Mouse (Mus musculus): Measurements from ENCODE around the gene Eif3j1.
"Not testable (repeated sequence)": the region's sequence is repeated elsewhere in the genome, so short reads cannot be mapped to it uniquely, and the experiment has no call there.

Eif3j1 gene

DNA sequence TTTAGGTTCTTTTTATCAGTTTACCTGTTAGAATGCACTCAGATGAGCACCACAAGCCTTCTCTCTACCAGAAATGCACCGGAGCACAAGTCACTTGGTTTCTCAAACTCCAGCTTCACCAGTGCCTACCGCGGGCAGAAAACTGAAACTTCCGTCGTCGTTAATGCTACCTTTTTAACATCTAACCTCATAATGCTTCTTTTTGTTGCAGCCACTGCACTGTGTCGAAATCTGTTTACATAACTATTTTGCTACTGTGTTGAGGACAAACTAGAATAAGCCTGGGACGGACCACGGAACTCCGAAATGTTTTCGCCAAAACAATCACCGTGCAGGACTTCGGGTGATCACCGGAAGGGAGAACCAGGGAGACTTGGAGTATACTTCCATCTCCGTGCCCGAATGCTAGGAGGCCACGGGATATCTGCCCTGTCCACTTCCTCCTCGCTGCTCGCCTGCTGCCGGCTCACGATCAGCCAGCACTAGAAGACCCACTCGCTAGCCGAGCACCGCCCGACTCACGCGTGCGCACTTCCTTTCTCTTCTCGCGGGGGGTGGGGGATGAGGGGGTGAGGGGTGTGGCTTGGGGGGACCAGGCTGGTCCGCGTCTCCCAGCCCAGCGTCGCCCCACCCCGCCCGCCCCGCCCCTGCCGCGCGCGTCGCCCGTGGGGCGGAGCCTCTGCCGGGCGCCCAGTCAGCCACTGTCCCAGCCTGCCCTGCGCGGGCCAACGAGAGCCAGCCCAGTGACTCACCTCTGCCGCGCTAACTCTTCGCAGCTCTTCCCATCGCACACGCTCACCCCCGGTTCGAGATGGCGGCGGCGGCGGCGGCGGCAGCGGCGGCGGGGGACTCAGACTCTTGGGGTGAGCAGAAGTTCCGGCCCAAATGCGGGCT, at the start of gene Eif3j1:
TSS of gene Eif3j1 (plus strand) at position 685 of the 894 bp plus-strand sequence.
- DNase-seq, result peak; percentile 81 to 87

DNA sequence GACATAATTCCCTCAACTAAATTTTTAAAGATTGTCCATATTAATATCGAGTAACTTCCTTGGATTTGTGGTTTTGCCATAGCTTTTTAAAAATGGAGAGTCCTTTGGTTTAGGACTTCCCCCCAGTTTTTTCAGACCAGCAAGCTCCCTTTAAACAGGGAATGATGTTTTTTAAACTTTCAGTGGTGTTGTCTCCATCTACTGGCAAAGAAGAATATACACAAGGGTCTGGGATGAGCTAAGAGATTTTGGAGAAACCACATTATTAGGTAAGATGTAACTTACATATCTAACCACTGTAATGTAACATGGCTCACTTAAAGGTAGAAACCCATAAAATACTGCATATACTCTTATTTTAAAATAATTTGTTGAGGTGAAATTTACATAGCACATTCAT, 32.6 kb upstream of the Eif3j1 start:
- DNase-seq, result no peak

DNA sequence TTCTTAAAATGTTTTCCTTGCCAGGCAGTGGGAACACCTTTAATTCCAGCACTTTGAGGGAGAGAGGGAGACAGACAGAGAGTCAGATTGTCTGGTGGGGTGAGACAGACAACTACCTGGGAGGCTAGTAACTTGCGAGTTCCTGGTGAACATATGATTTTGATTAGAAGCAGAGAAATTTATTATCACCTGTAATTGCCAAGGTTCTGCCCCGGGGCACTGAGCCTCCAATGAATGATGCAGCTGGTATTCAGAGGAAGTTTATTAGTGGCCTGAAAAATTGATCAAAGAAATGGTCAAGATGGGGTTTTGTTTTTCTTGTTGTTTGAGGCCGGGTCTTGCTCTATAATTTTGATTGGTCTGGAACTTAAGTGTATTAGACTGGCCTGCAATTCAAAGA, 19.5 kb upstream of the Eif3j1 start:
- no peak for DNase-seq

DNA sequence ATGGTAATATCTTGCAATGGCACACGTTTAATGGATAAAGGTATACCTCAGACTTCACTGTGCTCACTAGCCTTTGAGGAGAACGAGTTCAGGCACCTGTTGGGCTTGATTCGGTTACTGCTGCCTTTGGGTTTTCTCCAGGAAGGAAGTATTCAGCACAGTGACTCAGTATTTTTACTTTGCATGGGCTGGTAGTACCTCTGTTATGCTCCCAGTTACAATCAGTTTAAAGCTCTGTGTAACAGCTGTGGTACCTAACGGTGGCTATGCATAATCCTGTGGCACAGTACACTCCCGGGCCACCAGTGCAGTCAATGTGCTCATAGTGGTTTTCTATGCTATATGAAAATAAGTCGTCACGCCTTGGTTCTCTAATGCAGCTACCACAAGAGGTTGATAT, 16.9 kb upstream of the Eif3j1 start:
- DNase-seq, result no peak

DNA sequence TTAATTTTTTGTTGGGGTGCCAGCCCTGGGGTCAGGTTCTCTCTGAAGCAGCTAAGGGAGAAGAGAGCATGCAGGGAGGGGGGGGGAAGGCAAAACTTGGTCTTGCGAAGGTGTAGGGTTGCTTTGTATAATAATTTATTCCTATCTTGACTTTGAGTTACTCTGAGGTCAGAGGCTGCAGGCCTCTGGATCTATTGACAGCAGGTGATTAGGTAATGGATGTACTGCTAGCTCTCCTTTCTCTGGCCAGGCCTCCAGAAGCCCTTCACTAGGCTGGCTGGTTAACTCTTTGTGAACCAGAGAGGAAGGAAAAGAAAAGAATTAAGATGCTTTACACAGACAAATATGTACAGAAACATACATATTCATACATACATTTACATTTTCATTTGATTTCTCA, 9.6 kb upstream of the Eif3j1 start:
- DNase-seq, result no peak

DNA sequence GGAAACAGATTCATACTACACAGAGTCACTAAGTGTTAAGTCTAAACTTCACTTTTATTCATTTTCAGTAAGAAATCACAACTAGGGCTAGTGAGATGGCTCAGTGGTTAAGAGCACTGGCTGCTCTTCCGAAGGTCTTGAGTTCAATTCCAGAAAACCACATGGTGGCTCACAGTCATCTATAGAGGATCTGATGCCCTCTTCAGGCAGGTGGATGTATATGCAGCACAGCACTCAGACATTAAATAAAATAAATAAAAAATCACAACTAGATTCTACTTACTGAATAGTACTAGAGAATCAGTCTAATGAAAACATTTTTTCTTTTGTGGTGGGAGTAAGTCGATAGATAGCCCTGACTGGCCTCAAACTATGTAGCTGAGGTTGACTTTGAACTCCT, 6.1 kb upstream of the Eif3j1 start:
- no peak for DNase-seq

DNA sequence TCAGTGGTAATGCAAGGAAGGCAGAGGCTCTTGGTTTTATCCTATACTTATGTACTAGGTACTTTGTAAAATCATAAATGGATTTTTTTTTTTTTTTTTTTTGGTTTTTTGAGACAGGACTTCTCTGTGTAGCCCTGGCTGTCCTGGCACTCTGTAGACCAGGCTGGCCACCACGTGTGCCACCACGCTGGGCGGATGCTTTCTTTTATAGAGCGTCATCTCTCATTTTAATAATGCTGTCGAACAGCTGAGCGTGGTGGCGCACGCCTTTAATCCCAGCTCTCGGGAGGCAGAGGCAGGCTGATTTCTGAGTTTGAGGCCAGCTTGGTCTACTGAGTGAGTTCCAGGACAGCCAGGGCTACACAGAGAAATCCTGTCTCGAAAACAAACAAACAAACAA, 1.3 kb upstream of the Eif3j1 start:
- DNase-seq, result peak in 1 of 2 experiments; percentile 9

DNA sequence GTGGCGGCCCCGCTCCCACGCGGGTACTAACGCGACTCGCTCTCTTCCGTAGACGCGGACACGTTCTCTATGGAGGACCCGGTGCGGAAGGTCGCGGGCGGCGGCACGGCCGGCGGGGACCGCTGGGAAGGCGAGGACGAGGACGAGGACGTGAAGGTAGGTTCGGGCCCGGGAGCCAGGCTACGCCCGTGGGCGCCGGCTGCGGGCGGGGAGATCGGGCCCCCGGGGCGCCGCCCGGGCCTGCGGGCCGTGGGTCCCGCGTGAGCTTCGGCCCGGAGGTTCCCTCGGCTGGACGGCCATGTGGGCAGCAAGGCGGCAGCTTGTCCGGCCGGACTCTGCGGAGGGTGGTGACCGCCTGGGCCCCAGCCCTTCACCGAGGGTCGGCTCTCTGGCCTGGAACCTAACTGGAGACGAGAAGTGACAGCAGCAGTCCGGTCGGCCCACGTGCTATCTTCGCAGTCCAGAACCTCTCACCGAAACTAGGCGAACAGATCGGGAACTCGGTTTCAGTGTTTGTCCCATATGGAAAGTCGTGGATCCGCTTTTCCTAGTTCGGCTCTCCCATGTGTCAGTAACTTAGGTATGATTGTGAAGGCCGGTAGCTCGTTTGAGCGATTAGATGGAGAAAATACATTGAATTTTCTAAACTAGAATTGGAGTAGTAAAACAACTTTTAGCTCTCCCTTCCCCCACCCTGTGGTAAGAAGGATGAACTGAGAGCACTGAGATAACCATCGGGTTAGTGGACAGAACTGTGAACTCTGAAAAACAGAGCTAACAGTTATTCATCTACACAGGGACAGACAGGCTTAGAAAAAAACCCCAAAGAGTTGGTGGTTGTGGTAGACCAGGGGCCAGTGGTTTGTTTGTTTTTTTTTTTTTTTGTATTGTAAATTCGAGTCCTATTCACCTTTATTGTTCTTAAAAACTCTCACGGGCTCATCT, 682 bp downstream of the Eif3j1 start:
- peak; percentile 29 to 40 for DNase-seq

DNA sequence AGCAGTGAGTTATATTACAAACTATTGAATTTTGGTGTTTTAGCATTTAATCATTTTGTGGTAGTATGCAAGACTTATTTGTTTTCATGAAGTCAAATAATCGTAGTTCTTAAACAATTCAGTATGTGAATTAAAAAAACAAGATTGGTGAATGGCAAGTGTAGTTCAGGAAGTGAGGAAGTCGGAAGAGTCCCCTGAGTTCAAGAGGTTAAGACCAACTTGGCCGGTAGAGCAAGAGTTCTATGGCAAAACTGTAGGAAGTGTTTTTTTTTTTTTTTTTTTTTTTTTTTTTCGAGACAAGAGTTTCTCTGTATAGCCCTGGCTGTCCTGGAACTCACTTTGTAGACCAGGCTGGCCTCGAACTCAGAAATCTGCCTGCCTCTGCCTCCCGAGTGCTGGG, 3.6 kb downstream of the Eif3j1 start:
- no peak for DNase-seq

DNA sequence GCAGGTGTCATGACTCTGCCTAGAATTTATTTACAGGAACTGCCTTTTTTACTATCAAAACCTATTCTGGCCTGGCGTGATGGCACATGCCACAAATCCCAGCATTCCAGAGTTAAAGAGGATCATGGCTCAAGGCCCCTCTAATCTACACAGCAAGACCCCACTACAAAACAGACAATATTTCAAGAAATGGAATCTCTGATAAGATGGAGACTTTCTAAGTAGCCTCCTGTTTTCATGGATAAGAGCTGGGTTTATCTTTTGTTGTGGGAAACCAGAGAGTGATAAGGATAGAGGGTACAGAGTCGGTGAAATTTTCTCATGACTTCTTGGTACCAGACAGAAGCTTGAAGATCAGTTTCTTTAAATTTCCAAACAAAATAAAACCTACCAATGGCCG, 7.7 kb downstream of the Eif3j1 start:
- DNase-seq, result no peak

DNA sequence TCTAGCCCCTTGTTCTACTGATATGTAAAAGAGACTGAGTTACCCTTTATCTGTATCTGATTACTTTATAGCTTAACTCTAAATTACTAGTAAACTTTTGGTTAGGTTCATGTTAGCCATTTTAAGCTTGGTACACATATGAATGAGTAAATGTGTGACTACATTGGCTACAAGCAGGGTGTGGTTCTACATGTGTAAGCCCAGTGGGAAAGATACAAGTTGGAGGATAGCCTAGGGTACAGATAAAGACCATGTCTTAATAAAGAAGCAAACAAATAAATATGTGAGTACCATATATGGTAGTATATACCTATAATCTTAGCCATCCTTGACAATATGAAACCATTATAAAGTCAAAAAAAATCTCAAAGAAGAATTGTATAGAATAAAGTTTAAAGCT, 15.6 kb downstream of the Eif3j1 start:
- DNase-seq, result no peak

DNA sequence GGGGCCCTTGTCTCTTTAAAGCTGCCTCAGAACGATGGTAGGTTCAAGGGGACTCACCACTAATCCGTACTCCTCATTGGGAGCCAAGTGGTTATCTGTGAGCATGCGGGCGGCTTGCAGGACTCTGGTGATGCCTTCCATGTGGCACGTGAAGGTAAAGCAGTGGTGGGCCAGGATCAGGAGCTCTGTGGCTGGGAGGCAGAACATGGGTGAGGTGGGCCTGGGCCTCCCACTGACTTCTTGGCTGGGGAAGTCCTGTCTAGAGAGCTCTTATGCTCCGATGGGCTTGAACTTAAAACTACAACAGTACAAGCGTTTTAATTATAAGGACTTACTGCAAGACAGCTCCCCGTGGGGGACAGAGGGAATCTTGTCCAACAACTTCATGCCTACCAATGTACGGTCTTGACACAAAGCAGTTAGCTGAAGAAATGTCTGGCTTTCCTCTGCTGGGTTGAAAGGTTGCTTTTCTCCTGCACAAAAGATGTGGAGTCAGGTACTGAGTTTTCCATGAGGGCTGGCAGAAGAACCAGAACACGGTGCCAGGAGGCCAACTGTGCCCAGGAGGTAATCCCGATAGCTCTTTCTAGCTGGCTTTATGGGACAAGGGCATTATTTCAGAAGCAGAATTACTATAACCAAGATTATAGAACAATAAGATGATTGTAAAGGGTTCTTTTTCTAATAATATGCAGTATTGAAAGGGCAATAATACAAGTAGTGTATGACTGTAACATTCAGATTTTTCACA, 31.2 kb downstream of the Eif3j1 start:
- no peak for DNase-seq

DNA sequence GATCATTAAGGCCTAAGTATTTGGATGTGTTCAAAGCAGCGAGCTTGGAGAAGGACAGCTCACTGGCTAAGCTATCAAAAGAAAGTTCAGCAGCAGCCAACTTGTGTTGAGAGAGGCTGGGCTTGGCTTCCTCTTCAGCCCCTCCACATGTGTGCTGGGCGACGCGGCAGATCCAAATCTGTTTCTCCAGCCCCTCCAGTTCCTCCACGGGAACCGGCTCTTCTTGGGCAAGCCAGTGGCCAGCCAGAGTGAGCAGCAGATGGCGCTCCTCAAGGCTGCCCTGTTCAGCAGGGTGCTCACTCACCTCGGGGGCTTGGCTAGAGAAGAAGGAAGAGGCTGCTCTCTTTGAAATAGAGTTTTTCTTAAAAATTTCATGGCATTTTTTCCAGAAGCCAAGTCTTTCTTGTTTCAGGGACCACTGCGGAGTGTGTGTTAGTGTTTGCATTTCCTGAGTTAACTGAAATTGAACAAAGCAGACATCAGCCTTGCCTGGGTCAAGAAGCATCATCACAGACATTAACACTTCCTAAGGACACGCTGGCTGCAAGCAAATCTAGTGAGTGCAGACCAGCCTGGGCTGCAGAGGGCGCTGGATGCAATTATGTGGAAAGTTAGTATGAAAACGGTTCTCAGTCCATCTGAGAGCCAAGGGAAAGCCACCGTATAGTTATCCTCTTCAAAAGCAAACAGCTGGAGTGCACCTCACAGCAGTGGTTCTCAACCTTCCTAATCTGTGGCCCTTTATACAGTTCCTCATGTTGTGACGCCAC, 37.0 kb downstream of the Eif3j1 start:
- no peak for DNase-seq

DNA sequence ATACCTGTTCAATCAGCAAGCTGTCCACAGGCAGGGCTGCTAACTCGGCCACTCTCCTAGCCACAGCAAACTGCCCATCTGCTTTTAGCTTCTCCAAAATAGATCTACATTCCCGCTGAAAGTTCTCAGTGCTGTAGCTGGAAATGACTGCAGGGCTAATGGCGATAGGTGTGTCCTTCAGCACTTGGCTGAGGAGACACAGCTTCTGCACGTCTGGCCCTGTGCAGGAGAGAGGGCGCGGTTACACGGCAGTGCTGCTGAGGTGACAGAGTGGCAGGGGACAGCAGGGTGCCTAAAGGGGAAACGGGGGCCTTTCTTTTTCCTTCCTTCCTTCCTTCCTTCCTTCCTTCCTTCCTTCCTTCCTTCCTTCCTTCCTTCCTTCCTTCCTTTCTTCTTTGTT, 37.9 kb downstream of the Eif3j1 start:
- no peak for DNase-seq

DNA sequence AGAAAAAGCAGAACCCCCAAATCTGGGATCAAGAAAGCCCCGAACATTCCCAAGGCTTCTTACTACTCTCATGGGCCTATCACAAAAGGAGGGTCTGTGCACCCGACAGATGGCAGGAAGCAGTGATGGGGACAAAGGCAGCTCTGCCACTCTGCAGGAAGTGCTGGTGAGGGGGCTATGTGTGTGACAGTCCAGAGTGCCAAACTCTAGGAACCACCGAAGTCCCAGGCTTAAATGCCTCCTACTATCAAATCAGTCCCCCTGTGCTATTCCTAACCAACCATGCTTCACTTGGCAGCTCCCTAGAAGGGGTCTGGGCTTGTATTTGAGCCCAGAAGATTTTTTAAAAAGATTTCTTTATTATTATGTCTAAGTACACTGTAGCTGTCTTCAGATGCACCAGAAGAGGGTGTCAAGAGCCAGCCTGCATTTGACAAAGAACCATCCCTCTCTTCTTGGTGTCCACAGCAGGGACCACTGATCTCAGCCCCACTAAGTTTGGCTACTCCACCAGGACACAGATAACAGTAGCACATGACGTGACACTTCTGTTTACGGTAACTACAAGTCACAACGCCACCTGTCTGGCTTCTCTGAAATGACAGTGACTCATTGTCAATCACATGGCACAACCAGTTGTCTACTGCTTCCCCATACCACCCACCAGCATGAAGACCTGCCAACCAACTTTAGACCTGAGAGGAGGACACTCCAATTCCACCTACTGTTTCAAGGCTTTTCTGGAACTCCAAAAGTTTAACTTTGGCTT, 41.0 kb downstream of the Eif3j1 start:
- DNase-seq, result no peak

DNA sequence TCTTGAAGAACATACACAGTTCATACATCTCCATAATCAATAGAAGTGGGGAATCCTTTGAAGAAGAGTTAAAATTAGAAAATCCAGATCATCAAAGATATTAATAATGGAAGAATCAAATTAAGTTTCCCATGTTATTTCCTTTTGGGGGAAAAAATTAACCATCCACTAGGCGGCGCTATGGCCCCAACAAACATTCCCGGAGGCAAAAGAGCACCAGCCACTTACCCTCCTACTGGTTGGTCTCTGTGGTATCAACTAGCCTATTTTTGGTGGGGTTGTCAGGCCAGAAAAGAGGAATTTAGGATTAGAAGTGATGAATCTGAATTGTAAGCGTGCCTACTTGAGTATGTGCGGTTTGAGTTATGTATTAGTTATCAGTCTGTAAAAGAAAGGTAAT, 41.6 kb downstream of the Eif3j1 start:
- DNase-seq, result peak in 1 of 2 experiments; percentile 54

DNA sequence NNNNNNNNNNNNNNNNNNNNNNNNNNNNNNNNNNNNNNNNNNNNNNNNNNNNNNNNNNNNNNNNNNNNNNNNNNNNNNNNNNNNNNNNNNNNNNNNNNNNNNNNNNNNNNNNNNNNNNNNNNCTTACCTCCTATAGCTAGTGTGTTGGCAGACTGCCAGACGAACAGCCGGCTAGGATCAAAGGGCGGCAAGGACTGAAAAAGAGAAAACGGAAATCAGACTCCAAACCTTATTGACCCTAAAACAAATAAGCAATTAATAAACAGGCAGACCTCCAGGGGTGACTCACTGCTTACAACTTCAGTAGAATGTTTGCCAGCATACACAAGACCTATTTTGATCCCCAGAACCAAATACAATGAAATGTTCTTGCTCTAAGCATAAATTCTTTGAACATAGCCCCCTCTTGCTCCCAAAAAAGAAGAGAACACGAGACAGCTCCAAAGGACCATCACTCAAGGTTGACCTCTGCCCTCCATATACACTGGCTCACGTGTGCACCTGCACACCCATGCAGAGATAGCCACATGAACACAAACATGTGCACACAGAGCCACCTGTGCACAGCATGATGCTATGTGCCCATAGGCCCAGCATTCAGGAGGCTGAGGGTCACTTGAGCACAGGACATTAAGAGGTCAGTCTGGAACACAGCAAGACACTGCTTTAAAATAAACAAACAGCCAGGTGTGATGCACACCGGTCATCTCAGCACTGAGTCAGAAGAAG, 53.5 kb downstream of the Eif3j1 start:
- DNase-seq, result peak; percentile 19 to 27

DNA sequence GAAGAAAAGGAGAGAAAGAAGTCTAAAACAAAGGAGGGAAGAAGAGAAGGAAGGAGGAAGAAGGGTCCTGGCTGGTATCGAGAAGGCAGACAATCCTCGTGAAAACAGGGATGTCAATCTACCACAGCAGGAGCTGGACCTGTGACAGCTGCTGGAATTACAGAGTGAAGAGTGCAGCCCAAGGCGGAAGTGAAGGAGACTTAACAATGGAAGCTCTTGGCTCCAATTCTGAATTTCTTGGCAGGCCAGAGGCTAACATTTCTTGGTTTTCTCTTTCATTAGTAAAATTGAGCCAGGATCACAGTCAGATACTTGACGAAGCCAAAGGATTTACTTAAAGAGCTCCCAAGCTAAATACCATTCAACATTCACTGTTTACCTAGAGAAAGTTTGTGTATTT, 58.1 kb downstream of the Eif3j1 start:
- DNase-seq, result no peak

DNA sequence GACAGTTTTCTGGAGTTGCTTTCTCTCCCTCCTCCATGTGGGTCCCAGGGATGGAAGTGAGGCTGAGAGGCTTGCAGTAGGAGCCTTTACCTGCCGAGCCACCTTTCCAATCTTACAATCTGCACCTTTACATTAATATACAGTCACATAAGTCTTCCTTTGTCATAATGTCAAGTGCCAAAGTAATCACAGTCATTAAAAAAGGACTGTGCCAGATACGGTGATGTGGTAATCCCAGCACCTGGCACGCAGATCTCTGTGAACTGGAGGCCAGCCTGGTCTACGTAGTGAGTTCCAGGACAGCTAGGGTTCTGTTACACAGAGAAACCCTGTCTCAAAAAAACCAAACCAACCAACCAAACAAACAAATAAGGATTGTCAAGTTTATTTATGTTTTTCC, 65.5 kb downstream of the Eif3j1 start:
- no peak for DNase-seq

DNA sequence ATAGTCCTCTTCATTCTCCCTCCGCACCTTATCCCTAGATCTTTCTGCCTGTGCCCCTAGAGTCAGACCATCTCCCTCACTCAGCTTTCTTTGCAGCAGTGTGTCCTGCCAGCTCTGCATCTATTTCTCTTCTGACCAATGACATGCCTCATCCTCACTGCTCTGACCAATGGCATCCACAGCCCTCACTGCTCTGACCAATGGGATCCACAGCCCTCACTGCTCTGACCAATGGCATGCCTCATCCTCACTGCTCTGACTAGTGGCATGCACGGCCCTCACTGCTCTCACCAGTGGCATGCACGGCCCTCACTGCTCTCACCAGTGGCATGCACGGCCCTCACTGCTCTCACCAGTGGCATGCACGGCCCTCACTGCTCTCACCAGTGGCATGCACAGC, 69.3 kb downstream of the Eif3j1 start:
- DNase-seq, result not testable (repeated sequence)

DNA sequence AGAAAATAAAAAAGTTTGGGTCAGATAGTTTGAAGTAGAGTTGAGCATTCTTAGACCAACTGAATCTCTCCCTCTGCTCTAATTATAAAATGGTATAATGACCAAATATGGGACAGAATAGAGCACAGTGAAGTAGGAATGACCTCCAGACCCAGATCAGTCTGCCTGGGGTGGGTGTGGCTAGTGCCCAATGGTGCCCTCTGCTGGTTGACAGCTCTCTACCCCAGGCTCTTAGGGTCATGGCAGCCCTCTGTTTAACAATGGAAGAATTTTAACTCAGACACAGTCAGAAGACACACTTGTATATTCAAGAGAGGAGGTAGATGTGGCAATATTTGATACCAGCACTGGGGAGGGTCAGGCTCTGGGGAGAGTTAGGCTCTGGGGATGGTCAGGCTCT, 73.7 kb downstream of the Eif3j1 start:
- DNase-seq, result peak in 1 of 2 experiments; percentile 40
